Mouse (Mus musculus): ENCODE measurements around the gene Fbxw8. TPM values are rescaled to one million over a fixed set of nuclear protein-coding genes. Genes with fewer than 3 reads are reported as not detected.

The Fbxw8 gene
- total RNA-seq (2021): 10 to 100 TPM; 34.7 to 36.6 TPM
- long read RNA-seq, experiment 1, full-length matches to known transcripts: 48 of 67 reads
- long read RNA-seq, experiment 1, partial matches to known transcripts: 7 of 67 reads
- long read RNA-seq, experiment 1, other reads (novel, unspliced or antisense): 12 of 67 reads
- long read RNA-seq, experiment 2, full-length matches to known transcripts: 48 of 69 reads
- long read RNA-seq, experiment 2, partial matches to known transcripts: 8 of 69 reads
- long read RNA-seq, experiment 2, other reads (novel, unspliced or antisense): 13 of 69 reads

GRCm38 (mm10) chr5:118154839-118155564 is at the start of gene Fbxw8:
TSS of gene Fbxw8 (minus strand) at chr5:118155464.
- peak; percentile 82 to 89 for DNase-seq (ENCODE audit: low spot score in 2 of 2)
- intact Hi-C loops (cut with DNase I): no loop called here

- intact Hi-C loops (cut with DNase I): no loop called here
- DNase-seq (ENCODE audit: low spot score in 2 of 2): no peak
Measured at GRCm38 (mm10) chr5:118204675-118205440, 49.6 kb upstream of the Fbxw8 start.

- DNase-seq (ENCODE audit: low spot score in 2 of 2): no peak
- intact Hi-C loops (cut with DNase I): no loop called here
Measured at GRCm38 (mm10) chr5:118199670-118200069, 44.4 kb upstream of the Fbxw8 start.

- intact Hi-C loops (cut with DNase I): no loop called here
- no peak for DNase-seq (ENCODE audit: low spot score in 2 of 2)
Measured at GRCm38 (mm10) chr5:118197421-118197820, 42.2 kb upstream of the Fbxw8 start.

- intact Hi-C loops (cut with DNase I): no loop called here
- peak in 1 of 2 experiments; percentile 61 for DNase-seq (ENCODE audit: low spot score in 2 of 2)
Measured at GRCm38 (mm10) chr5:118192221-118192620, 37.0 kb upstream of the Fbxw8 start.

GRCm38 (mm10) chr5:118190491-118190890 is 35.2 kb upstream of the Fbxw8 start:
- peak in 1 of 2 experiments; percentile 60 for DNase-seq (ENCODE audit: low spot score in 2 of 2)
- intact Hi-C loops (cut with DNase I): no loop called here

GRCm38 (mm10) chr5:118188356-118188755 is 33.1 kb upstream of the Fbxw8 start:
- intact Hi-C loops (cut with DNase I): no loop called here
- no peak for DNase-seq (ENCODE audit: low spot score in 2 of 2)

- DNase-seq (ENCODE audit: low spot score in 2 of 2): no peak
- intact Hi-C loops (cut with DNase I): no loop called here
Measured at GRCm38 (mm10) chr5:118186903-118187633, 31.8 kb upstream of the Fbxw8 start.

DNA sequence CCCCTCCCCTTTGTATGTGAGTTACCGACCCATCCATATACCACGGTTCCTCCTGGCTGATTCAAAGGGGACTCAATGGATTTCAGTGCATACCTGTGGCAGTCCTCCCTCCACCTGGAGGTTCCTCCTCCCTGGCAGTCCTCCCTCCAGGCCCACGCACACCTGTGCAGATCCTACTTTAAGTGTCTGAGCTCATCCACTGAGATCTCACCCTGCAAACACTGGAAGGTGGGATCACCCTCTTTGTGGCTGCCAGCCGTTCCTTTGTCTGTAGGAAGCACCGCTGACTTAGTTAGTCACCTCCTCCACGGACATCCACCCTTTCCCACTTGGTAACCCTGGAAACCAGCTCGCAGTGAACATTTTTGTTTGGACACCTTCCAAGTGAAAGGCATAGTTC is 22.4 kb upstream of the Fbxw8 start:
- no peak for DNase-seq (ENCODE audit: low spot score in 2 of 2)
- intact Hi-C loops (cut with DNase I): no loop called here

GRCm38 (mm10) chr5:118175137-118175536 is 19.9 kb upstream of the Fbxw8 start:
- no peak for DNase-seq (ENCODE audit: low spot score in 2 of 2)
- intact Hi-C loops (cut with DNase I): no loop called here

DNA sequence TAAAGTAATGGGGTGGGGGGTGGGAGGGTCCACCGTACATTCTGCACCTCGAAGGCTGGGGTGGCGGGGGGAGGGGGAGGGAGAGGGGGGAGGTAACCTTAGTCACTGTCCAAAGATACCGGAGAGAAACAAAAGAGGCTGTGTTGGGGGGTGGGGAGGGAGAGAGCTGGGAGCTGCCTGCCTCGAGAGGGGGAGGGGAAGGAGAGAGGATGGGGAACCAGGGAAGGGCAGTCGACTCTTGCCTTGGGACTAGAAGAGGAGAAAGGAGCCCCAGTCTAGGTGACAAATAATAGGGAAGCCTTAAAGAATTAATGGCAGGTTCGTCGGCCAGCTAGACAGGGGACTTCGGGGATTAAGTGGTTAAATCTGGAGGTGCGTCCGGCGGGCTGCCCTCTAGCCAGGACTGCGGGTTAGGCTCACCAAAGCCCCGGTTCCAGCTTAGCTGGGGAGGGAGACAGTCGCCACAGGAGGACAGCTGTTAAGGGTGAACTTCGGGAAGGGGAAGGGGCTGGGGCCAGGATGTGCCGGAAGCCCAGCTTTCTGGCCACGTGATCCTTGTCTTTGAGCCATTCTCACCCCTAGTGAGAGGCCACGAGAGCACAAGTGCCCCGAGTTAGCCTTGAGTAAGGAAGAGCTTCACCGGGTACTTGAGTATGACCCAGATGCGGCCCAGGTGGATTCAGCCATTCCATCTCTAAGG is 19.2 kb upstream of the Fbxw8 start:
- DNase-seq (ENCODE audit: low spot score in 2 of 2): no peak

DNA sequence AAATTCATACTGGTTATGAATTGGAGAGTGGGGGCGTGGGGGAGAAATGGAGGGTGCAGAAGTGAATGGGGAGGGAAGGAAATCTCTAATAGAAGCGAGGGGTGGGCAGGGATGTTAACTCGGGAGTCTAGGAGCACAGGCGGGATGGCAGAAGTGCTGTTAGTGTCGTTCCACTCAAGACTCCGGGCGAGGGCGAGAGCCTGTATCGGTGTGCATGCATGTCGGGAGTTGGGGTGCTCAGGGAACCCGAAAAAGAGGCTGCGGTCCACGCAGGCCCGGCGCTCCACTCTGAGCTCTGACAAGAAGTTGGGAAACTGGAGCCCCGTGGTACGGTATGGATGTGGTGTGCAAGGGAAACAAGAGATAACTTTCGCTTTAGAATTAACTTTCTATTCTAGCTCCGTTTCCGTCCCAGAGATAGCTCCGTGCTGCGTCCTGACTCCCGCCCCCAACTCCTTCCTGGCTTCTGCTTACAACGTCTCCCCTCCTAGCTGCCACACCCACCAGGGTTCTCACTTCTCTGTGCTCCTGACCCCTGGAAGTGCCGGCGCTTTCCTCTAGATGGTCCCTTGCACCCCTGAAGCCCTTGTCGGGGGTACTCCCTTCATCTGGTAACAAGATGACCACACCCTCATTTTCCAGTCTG is 16.9 kb upstream of the Fbxw8 start:
- intact Hi-C loops (cut with DNase I): no loop called here
- DNase-seq (ENCODE audit: low spot score in 2 of 2): no peak

More for the DNA sequence above, 19.2 kb upstream of the Fbxw8 start:
- intact Hi-C loops (cut with DNase I): no loop called here

DNA sequence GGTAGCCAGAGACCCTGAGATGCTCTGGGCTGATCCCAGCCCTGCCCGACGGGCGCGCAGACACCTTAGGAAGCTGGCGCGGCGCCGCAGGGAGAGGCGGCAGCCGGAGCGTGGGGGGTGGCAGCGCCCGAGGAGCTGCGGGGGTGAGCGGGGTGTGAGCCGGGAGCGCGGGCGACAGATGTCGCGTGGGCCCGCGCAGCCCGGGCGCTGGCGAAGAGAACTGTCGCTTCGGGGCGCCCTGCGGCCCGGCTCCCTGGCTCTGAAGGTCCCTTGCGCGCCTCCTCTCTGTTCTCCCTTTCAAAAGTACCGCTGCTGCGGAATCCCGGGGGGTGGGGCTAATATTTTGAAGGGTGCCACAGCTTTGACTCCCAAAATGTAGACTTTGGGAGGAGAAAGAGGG is 16.4 kb upstream of the Fbxw8 start:
- DNase-seq (ENCODE audit: low spot score in 2 of 2): peak in 1 of 2 experiments; percentile 61
- intact Hi-C loops (cut with DNase I): loop anchor here (2.0 kb wide), 1 partner anchor 73 kb away; the partner anchor contains the start of genes 2410131K14Rik and Rnft2

- DNase-seq (ENCODE audit: low spot score in 2 of 2): no peak
- intact Hi-C loops (cut with DNase I): loop anchor here (2.0 kb wide), 1 partner anchor 74 kb away; the partner anchor contains the start of genes 2410131K14Rik and Rnft2
Measured at GRCm38 (mm10) chr5:118170888-118171529, 15.7 kb upstream of the Fbxw8 start.

GRCm38 (mm10) chr5:118169222-118170221 is 14.3 kb upstream of the Fbxw8 start:
- peak in 1 of 2 experiments; percentile 44 for DNase-seq (ENCODE audit: low spot score in 2 of 2)
- intact Hi-C loops (cut with DNase I): loop anchor here (2.0 kb wide), 1 partner anchor 75 kb away; the partner anchor contains the start of genes 2410131K14Rik and Rnft2

DNA sequence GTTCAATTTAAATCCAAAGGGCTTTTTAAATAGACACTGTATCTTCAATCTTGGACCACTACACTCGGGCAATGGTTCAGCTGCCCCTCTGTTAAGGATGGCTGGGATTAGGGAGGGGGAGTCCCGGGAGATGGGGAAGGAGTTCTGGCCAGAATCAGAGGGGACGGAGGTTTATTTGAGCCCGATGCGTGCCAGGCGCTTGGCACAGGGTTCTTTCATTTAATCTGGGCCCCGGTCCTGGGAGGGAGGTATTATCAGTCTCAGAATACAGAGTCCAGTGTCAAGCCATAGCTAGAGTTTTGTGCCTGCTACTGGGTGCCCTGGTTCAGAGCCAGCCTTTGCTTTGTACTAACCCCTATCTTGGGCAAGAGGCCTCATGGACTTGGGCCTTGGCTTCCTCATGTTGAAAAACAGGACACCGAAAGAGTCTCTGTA is 12.3 kb upstream of the Fbxw8 start:
- intact Hi-C loops (cut with DNase I): no loop called here
- DNase-seq (ENCODE audit: low spot score in 2 of 2): no peak

Data from left cerebral cortex, postnatal 14 days (tissue).